Mouse (Mus musculus) adrenal gland, postnatal 4 days (tissue): ENCODE data around the gene Gfm2. TPM values are rescaled to one million over a fixed set of nuclear protein-coding genes. Genes with fewer than 3 reads are reported as not detected.
"Not testable (repeated sequence)": the region's sequence is repeated elsewhere in the genome, so short reads cannot be mapped to it uniquely, and the experiment has no call there.

ENCODE experiments used
- DNase-seq, 2 experiments: peaks; one replicate each; pipeline ENCODE4 v3.0.0; 2021 to 2022; ENCODE audit warnings: low spot score in 2 of 2, mixed read lengths in 2 of 2
- long read RNA-seq, 2 experiments: library from polyadenylated mRNA; stranded (forward); transcript quantifications; one replicate each; pipeline ENCODE4 v2.0.0; 2021
- total RNA-seq, 2 experiments: library from RNA; stranded (reverse); gene quantifications; 2 replicates each; pipeline ENCODE4 v1.2.3; 2021

Gfm2 gene
- 10 to 100 TPM; 30.9 to 33.9 TPM for total RNA-seq
- long read RNA-seq, experiment 1, transcript Gfm2-208 (21 exons, 3,157 nt), result major isoform, 10 of 20 reads
- long read RNA-seq, experiment 1, partial matches to known transcripts, result 2 of 20 reads
- long read RNA-seq, experiment 1, other reads (novel, unspliced or antisense), result 7 of 20 reads
- long read RNA-seq, experiment 2, transcript Gfm2-208 (21 exons, 3,157 nt), result major isoform, 15 of 45 reads
- long read RNA-seq, experiment 2, partial matches to known transcripts, result 7 of 45 reads
- long read RNA-seq, experiment 2, other reads (novel, unspliced or antisense), result 21 of 45 reads

- DNase-seq, result peak; percentile 56 to 77
These were observed at the start of gene Gfm2, which contains the start of gene Nsa2 for GRCm38 (mm10) chr13:97137466-97138400. TSS of gene Gfm2 (plus strand) at chr13:97137937. TSS of gene Nsa2 (minus strand) at chr13:97137937.

- DNase-seq, result no peak
These were observed 49.6 kb upstream of the Gfm2 start for GRCm38 (mm10) chr13:97088183-97088582.

DNA sequence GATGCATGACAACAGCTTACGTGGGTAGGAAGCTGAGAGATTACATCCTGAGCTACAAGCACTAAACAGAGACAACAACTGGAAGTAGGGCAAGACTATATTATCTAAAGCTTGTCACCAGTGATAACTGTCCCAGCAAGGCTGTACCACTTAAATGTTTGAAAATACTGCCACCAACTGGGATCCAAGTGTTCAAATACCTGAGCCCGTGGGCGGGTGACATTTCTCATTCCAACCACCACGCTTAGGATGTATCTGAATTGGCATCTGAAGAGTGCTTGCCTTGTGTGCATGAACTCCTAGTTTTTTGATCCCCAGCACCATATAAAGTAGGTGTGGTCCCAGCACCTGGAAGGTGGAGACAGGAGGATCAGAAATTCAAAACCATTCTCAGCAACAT lies 42.0 kb upstream of the Gfm2 start:
- DNase-seq, result no peak

GRCm38 (mm10) chr13:97099187-97099852 lies 38.4 kb upstream of the Gfm2 start, which contains the start of gene Gm6169:
TSS of gene Gm6169 (minus strand) at chr13:97099237.
- DNase-seq, result peak in 1 of 2 experiments; percentile 8

- DNase-seq, result no peak
These were observed 32.7 kb upstream of the Gfm2 start for GRCm38 (mm10) chr13:97104996-97105395.

DNA sequence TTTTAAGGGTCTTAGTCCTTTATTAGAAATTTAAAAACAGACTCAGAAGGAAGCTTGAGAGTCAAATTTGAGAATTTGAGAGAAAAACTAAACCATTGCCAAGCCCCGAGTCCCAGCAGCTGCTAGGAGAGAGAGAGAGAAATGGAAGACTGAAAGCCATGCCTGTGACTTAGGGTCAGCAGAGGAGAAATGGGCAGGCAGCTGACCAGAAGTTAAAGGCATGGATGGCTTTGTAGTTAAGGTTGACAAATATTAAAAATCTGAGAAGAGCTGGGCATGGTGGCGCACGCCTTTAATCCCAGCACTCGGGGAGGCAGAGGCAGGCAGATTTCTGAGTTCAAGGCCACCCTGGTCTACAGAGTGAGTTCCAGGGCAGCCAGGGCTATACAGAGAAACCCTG lies 30.0 kb upstream of the Gfm2 start:
- DNase-seq, result not testable (repeated sequence)

DNA sequence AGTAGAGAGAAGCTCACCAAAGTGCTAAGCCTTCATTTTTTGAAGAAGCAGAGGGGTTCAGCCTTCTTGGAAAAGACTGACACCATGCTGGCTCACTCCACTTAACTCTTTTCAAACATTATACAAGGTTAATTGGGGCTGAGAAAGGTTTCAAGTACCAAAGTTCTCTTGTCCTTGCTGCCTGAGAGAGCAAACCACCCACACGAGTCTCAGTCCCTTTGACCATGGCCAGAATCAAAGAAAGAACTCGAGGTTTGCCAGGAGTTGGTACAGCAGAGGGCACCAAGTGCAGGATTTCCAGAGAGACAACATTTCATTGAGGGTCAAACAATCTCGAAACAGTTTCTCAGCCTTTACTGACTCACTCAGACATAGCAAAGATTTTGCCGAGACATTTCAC lies 28.7 kb upstream of the Gfm2 start:
- DNase-seq, result no peak

GRCm38 (mm10) chr13:97121341-97121740 lies 16.4 kb upstream of the Gfm2 start:
- no peak for DNase-seq

GRCm38 (mm10) chr13:97129654-97130053 lies 8.1 kb upstream of the Gfm2 start:
- DNase-seq, result not testable (repeated sequence)

DNA sequence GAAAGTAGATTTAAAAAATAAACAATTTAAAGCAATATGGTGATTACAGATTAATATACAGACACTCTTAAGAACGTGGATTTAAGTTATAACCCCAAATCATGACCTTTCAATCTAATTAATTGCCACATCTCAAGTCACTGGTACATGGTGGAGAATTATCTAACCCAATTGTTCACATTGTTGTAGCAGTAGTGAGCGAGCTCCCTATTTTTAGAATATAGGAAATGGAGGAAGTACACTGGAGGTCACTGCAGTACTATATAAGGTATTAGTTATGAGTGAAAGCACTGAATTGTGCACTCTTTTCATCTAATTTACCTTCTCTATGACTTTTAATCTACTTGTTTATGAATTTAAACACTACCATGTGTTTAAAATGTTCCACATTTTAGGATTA lies 7.3 kb upstream of the Gfm2 start:
- not testable (repeated sequence) for DNase-seq

DNA sequence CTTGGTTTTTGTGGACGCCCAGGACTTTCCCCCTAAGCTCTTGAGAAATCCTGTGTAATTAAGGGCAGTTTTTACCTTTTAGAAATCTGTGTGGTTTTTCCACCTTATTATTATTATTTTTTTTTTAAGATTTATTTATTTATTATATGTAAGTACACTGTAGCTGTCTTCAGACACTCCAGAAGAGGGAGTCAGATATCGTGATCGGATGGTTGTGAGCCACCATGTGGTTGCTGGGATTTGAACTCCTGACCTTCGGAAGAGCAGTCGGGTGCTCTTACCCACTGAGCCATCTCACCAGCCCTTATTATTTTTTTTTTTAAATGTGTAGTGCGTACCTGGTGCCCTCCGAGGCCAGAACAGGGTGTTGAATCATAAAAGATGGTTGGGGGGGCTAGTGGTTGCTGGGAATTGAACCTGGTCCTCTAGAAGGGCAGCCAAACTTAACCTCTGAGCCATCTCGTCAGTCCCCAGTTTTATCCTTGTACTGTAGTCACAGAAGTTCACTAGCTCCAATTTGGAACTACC lies 731 bp downstream of the Gfm2 start:
- not testable (repeated sequence) for DNase-seq

DNA sequence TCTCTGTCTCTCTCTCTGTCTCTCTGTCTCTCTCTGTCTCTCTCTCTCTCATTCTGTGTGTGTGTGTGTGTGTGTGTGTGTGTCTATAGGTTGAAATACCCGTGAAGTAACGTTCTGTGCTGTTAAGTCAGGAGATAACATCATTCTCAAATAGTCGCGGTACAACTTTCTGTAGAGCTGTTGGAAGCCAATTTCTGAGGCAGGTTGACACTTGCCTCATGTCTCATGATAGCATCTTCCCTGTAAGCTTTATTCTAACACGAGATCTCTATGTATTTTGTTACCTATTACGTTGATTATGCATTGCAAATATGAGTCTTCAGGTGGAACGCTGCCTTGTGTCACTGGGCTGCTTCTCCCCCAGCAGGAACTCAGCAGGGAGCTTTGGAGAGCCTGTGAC lies 4.6 kb downstream of the Gfm2 start:
- no peak for DNase-seq

GRCm38 (mm10) chr13:97145834-97146233 lies 8.1 kb downstream of the Gfm2 start:
- DNase-seq, result no peak

DNA sequence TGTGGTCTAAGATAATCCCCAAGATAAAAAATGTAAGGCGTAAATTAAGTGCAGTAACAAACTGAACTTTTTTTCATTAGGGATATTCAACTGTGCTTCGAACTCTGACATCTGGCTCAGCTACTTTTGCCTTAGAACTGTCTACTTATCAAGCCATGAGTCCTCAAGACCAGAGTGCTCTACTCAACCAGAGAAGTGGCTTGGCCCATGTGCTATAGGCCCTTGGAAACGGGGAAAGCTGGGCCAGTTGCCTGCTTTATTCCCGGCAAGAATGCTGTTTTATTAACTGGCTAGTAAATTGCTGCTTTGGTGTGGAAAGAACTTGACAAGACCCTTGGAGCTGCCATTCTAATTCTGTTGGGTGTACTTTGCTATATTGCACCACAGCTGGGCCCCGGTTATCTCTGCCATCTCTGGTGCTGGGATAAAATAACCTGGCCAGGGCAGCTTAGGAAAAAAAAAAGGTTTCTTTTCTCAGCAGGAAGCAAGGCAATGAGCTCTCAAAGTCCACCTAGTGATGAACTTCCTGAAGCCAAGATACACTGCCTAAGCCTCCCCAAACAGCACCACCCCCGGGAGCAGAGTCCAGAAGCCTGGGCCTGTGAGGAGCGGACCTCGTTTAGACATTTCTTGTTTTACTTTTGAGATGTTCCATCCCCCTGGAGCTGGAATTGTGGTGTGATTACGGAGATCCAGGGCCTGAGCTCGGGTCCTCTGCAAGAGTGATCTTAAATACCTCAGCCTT lies 38.0 kb downstream of the Gfm2 start:
- no peak for DNase-seq

GRCm38 (mm10) chr13:97176731-97177130 lies 39.0 kb downstream of the Gfm2 start:
- no peak for DNase-seq

DNA sequence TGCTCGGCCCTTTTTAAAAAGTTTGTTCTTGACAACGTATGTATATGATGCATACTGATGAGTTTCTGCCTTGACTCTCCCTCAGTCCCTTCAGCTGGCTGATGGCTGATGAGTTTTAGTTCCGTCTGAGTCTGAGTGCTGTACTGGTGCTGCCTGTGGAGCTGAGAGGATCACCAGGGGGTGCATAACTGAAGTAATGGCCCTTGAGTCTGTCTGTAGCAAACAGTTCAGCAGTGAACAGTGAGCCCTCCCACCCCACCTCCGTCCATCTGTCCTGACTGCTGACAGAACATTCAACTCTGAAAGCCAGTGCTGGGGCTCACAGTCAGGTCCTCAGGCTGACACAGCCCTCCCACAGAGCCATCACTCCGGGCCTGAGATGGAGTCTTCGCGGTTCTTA lies 41.2 kb downstream of the Gfm2 start:
- no peak for DNase-seq

DNA sequence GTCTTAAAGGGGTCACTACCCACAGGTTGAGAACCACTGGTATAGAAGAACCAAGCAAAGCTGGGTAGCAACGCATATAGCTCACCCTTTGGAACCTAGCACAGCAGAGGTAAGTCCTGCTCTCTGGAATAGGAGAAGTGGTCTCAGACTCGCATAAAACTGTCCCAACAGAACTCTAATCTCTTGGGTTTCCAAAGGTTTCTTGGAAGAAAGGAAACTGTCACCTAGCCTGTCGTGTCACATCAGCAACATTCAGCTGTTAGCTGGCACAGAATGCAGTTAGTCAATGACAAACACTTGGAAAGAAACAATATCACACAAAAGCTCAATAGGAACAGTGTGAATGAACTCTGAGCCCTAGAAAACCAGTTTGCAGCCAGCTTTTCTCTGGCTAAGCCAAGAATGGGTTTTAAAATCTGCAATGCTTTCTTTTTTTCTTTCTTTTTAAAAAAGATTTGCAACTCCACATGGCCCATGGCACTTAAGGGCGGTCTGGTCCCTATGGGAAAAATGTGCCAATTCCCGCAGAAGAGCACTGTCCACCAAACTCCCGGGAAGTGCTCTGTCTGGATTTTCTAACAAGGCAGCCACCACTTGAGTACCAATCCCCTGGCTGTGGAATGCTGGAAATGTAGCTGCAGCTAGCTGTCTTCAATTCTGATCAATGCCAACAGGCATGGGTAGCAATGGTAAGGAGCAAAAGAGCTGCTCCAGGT lies 42.5 kb downstream of the Gfm2 start:
- DNase-seq, result no peak

DNA sequence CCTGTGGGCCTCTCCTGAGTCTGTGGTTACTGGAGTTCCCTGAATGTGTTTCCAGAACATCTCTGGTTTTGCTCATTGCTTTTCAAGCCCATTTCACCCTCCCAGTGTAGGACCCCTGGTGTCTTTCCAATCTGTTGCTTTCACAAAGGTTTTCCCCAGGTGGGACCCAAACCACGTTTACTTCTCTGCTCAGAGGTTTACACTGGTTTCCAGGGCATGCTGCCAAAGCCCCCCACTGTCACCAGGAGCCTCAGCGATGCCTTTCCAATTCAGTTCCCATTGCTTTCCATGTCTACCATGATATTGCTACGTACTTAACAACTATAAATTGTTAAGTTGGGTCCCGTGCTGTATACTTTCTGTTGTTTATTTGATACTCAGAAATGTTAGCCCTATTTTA lies 45.1 kb downstream of the Gfm2 start:
- DNase-seq, result no peak

GRCm38 (mm10) chr13:97184168-97184567 lies 46.4 kb downstream of the Gfm2 start:
- no peak for DNase-seq

GRCm38 (mm10) chr13:97184656-97185055 lies 46.9 kb downstream of the Gfm2 start:
- no peak for DNase-seq
